Mouse (Mus musculus): ENCODE measurements around the gene Mfsd5.

Gene Mfsd5

DNA sequence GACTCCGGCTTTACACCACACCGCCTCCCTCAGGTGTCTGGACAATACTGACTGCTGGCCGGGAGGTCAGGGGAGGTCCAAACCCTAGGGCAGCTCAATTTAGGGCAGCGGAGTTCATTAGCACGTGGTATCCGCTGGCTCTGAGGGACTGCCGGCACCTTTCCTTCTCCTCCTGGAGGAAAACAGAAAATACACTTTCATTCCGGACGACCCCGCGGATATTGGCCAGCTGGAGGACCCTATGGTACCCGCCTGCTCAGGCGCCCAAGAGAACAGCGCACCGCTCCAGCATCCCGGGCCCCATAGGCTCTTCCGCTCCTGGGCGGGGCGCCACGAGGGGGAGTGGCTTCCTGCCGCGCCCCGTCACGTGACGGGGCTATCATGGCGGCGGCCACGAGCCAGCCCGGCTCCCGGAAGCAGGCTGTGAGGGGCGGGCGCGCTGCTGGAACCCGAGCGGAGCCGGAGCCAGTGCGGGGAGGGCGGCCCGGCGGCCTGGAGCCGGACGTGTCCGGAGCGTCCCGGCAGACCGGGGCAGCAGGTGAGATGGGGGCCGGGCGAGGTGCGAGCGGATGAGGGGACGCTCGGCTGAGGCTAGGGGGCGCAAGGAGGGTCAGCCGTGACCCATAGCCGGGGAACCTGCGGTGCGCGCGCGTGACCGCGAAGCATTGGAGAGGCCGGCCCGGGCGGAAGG lies at the start of gene Mfsd5:
Gene Mfsd5, plus strand, starts transcription at position 363 of the 691 bp plus-strand sequence.
- DNase-seq, result peak; percentile 84 to 89

- no peak for DNase-seq
These were observed 48.6 kb upstream of the Mfsd5 start for GRCm38 (mm10) chr15:102230408-102231321.

DNA sequence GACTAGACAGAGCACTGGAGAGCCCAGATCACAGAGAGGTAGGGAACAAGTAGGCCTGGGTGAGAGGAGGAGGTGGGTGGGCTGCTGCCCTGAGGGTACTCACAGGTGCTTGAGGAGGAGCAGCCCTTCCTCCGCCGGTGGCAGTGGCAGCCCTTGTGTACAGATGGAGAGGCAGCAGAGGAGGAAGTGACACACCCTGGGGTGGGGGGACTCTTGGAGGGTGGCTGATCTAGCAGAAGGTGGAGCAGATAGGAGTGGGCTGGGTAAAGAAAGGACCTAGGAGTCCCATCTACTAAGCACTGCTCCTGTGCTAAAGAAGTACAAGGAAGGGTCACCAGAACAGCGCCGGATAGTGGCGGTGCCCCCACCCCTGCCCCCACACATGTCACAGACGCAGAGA lies 47.5 kb upstream of the Mfsd5 start, which contains the start of gene Itgb7:
Gene Itgb7, minus strand, starts transcription at position 197 of the 400 bp plus-strand sequence.
- DNase-seq, result peak; percentile 78 to 87

- DNase-seq, result no peak
These were observed 46.5 kb upstream of the Mfsd5 start for GRCm38 (mm10) chr15:102232764-102233163.

DNA sequence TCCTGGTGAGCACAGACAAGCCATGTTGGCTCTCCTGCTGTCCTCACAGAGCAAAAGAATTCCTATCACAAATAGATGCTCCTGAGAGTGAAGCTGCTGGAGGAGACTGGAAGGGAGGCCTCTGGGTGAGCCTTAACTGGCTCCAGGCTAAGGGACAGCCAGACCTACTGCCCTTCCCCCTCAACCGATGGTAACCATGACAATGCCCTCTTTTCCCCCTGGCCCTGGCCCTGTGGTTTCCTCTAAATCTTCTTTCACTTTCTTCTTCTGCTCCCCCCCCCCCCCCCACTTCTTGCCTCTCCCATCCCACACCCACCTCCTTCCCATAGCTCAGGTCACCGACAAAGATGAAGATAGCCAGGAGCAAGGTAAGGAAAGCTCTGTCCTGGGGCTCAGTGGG lies 45.4 kb upstream of the Mfsd5 start:
- DNase-seq, result peak; percentile 39 to 53

- peak; percentile 26 to 50 for DNase-seq
These were observed 43.8 kb upstream of the Mfsd5 start for GRCm38 (mm10) chr15:102235371-102236027.

- no peak for DNase-seq
These were observed 40.6 kb upstream of the Mfsd5 start for GRCm38 (mm10) chr15:102238543-102239259.

DNA sequence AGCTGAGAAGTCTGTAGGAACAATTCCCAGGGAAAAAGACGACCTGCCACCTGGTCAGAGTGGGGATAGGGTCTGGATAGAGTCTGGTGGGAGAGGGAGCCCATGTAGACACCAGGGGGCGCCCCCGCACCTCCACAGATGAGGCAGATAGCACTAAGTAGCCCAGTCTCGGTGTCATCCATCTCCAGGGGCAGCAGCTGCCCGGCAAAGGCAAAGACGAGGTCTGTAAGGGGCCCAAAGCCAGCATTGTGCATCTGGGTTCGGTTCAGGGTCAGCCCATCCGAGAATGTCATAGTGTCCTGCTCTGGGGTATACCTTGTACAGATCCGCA lies 40.0 kb upstream of the Mfsd5 start:
- peak; percentile 76 to 78 for DNase-seq

GRCm38 (mm10) chr15:102239851-102240250 lies 39.4 kb upstream of the Mfsd5 start:
- DNase-seq, result no peak

- no peak for DNase-seq
These were observed 38.6 kb upstream of the Mfsd5 start for GRCm38 (mm10) chr15:102240607-102241006.

- no peak for DNase-seq
These were observed 36.6 kb upstream of the Mfsd5 start for GRCm38 (mm10) chr15:102242404-102243228.

DNA sequence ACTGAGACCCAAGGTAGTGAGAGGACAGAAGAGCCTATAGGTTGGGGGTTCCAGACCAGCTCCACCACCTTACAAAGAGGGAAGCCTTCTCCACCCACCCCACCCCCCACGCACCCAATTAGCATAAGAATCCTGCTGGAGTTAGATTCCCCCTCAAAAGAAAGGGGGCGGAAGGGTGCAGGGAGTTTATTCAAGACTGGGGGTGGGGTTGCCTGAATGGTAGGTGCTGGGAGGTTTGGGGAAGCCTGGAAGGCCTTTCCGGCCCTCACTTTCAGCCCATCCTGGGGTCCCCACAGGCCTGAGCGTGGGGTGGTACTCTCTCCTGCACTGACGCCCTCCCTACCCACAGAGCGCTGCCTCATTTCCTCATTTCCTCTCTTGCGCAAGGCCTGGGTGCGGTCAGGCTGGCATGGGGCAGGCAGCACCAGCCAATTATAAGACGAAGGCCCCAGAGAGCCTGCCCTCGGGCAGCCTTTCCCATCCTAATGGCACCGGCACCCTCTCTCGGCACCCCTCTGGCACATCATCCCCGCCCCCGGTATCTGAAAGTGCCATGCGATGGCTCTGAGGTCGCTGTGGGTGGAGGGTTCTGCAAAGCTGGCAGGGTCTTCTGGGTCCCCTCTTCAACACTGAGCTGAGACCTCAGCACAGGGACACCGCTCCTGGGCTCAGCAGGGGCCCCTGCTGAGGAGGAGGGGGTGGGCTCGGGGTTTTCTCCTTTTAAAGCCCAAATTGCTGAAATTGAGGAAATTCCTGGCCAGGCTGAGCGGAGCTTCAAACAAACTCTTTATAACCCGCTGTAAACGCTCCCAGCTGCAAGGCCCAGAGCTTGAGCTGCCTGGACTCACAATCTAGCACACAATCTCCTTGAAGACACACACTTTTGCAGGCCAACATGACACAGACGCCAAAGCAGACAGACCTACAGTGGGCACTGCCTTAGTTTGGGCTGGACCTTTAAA lies 35.7 kb upstream of the Mfsd5 start:
- no peak for DNase-seq

DNA sequence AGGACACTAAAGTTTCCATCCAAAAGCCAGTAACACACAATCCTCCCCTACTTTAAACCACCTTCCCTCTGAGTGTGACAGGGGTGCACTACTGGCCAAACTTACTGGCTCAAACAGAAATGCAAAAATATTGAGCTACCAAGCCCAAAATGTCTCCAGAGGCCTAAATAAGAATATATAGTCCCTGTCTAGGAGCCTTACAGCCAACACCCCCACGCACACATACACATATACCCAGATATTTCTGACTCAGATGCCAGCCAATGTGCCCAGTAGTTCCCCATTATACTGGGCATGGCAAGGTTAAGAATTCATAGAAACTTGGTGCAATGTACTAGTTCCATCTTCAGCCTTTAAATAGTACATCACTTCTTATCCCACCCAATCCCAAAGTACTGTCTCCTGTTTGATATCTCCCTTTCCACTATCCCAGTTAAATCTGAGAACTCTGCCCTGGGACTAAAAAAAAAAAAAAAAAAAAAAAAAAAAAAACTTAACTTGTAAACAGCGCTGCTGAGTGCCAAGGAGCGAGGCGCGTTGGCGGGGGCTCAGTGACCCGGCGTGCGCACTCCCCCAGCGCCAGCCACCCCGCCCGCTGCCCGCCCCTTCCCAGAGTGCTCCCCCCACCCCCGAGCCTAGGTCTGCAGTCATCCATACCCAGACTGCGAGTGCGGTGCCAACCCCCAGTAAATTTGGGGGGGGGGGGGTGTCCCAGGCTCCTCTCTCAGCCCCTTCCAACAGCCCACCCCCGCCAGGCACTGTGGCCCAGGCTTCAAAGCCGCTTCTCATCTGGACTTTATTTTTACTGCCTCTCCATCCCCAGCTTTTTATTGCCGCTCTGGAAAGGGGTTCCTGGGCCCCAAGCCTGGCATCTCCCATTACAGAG lies 34.7 kb upstream of the Mfsd5 start:
- no peak for DNase-seq

GRCm38 (mm10) chr15:102245461-102245881 lies 33.8 kb upstream of the Mfsd5 start:
- DNase-seq, result no peak

DNA sequence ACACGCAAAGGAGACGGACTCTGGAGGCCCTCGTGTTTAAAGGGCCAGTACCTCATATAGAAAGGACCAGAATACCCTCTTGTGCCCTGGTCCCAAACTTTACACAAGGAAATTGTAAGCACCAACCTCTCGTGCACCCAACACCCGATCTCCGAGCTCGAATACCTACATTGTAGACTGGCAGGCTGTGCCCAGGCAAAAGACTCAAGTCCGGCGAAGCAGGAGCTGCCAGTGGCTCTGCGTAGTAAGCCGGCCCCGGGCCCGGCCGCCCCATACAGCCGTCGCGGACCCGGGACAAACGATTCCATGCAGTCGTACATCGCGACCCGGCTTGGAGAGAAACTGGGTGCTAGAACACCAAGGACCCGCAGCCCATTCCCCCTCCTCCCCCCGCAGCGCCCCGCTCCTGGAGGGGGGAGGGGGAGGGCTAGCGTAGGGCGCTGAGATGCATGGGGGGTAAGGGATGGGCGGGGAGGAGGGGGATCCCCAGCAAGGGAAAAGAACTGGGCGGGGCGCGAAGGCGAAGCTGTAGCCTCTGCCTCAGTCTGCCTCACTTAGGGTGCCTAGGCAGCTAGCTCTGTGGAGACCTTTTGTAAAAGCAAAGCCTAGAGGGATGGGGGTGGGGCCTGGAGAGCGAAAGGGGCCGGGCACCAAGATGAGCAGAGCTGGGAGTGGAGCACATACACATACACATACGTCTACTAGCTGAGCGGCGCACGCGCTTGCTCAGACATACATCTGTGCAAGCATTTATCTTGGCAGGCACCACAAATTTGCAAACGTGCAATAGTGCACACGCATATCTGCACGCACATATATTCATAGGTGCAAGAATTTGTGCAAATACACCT lies 33.1 kb upstream of the Mfsd5 start:
- peak; percentile 65 to 73 for DNase-seq

DNA sequence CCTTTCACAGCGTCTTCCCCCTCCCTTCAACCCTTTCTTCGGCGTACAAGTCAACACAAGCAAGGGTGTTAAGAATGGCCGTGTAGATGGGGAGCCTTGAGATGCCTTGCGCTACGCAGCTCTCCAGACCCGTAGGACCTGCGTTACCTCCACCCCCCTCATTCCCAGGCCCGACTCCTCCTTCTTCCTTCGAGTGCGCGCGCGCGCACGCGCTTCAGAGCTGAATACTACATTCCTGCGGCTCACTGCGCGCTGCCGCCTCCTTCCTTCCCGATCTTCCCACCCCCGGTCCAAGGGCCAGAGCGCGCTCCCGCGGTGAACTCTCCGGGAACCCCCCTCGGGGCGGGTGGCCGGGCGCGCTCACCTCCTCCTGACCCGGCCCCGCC lies 32.4 kb upstream of the Mfsd5 start:
- DNase-seq, result peak; percentile 69 to 73

DNA sequence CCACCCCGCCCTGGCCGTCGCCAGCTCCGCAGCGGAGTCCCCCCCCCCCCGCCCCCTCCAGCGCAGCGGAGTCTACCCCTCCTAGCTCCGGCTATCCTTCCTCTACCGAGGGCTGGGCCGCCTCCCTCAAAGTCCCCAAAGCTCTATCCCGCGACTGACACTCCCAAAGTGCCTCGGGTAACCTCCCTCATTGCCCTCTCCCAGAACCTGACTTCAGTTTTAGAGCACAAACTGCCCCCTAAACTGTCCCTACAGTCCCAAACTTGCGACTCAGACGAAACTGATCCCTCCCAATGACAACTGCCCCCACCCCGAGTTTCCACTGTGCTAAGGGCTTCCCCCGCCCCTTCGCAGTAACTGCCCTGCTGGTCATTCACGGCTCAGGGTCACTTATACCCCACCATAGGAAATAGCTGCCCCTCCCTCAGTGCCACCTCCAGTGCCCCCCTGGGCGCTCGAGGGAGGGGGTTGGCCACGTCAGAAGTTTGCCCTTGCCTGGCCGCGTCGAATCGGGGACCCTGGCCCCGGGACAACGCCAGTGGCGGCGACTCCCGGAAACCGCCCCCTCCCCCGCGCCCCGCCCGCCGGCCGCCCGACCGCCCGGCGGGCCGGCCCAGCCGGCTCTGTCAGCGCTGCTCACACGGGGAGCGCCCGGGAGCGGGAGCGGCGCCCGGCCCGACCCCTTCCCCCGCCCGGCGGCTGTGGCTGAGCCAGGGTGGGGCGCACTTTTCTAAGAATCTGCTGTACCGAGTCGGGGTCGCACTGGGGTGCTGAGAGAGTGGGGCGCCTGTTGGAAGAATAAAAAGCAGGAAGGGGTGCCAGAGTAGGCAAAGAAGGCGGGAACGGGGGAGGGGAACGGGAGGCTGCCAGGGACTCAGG lies 31.8 kb upstream of the Mfsd5 start:
- peak; percentile 48 to 58 for DNase-seq

Data from thymus, postnatal 36 days (tissue).